Mouse (Mus musculus) heart, embryonic 12.5 days (tissue): ENCODE data around the gene Ccdc71. TPM values are rescaled to one million over a fixed set of nuclear protein-coding genes. Genes with fewer than 3 reads are reported as not detected.

Experiments
- ATAC-seq: fragments of 200-750 bp; cut with Nextera tagmentation; 2 replicates; pipeline ENCODE4 v1.8.0; 2017; ENCODE audit warnings: moderate TSS enrichment, moderate library complexity; ENCODE audit not compliant: insufficient number of reproducible peaks, low FRiP score
- H3K27ac ChIP-seq: fragments of 300-500 bp; sonication (generic); 2 replicates; pipeline ENCODE4 v1.5.1; 2016; ENCODE audit warnings: mild to moderate bottlenecking, moderate library complexity; ENCODE audit not compliant: poor library complexity, severe bottlenecking
- H3K27me3 ChIP-seq: fragments of 300-500 bp; sonication (generic); replicated peaks from 2 replicates; pipeline ENCODE4 v1.6.1; 2016; ENCODE audit warnings: mild to moderate bottlenecking, moderate library complexity
- H3K36me3 ChIP-seq: fragments of 300-500 bp; sonication (generic); 2 replicates; pipeline ENCODE4 v1.6.1; 2016; ENCODE audit warnings: mild to moderate bottlenecking, moderate library complexity
- H3K4me1 ChIP-seq: fragments of 300-500 bp; sonication (generic); replicated peaks from 2 replicates; pipeline ENCODE4 v1.6.1; 2016; ENCODE audit warnings: mild to moderate bottlenecking
- H3K4me2 ChIP-seq: fragments of 300-500 bp; sonication (generic); 2 replicates; pipeline ENCODE4 v1.6.1; 2016; ENCODE audit warnings: mild to moderate bottlenecking, moderate library complexity
- H3K4me3 ChIP-seq: fragments of 300-500 bp; sonication (generic); 2 replicates; pipeline ENCODE4 v1.5.1; 2016; ENCODE audit warnings: mild to moderate bottlenecking
- H3K9ac ChIP-seq: fragments of 300-500 bp; sonication (generic); 2 replicates; pipeline ENCODE4 v1.6.1; 2016; ENCODE audit warnings: mild to moderate bottlenecking, moderate library complexity
- H3K9me3 ChIP-seq: fragments of 300-500 bp; sonication (generic); replicated peaks from 2 replicates; pipeline ENCODE4 v1.6.1; 2016; ENCODE audit warnings: mild to moderate bottlenecking, moderate library complexity
- WGBS: fragments of 180-500 bp; shearing (Covaris S2); methylation state at CpG from one replicate; pipeline ENCODE4 v1.1.7; 2016; 5-methylcytosine and 5-hydroxymethylcytosine counted together
- polyA plus RNA-seq: library from polyadenylated mRNA; unstranded; fragments of >200 nt; fragmentation: Nextera tagmentation; extraction: Ambion mirVana; gene quantifications from 2 replicates; pipeline ENCODE4 v1.2.1, GENCODE M21; 2016

Gene Ccdc71
- polyA plus RNA-seq, 1 experiment from 2014 or later: 39.1 TPM

- ATAC-seq: no peak
These were observed 398 bp upstream of the Ccdc71 start for GRCm38 (mm10) chr9:108459939-108460318.

GRCm38 (mm10) chr9:108461181-108461631 is 879 bp downstream of the Ccdc71 start, which contains the start of gene Klhdc8b:
Klhdc8b (minus strand) TSS chr9:108461581.
- Histone ChIP-seq H3K9ac (peak within 1 kb of the TSS; percentile 84), H3K36me3 (peaks cover 39% of the 10 kb centered on the region), H3K4me2 (peak within 1 kb of the TSS; percentile 96), H3K9me3 (no peaks in the 10 kb centered on the region), H3K27me3 (no peaks in the 10 kb centered on the region; the same call in 1 of the 2 replicates), H3K4me3 (peak within 1 kb of the TSS; percentile 80), H3K4me1 (peaks cover 15% of the 10 kb centered on the region), H3K27ac (peak within 1 kb of the TSS; percentile 82)
- ATAC-seq: no peak
- WGBS: 21% methylated on average over 11 of the region's 11 CpGs

More at GRCm38 (mm10) chr9:108459939-108460318, 398 bp upstream of the Ccdc71 start:
- Histone ChIP-seq H3K9ac (no peak overlapping the region), H3K27ac (peak overlapping the region; percentile 82), H3K27me3 (no peaks in the 10 kb centered on the region; the same call in 1 of the 2 replicates), H3K4me1 (peaks cover 15% of the 10 kb centered on the region), H3K4me2 (peak overlapping the region; percentile 96), H3K9me3 (no peaks in the 10 kb centered on the region), H3K4me3 (peak overlapping the region; percentile 80), H3K36me3 (peaks cover 26% of the 10 kb centered on the region)
- WGBS: 86% methylated on average over 1 of the region's 1 CpGs

GRCm38 (mm10) chr9:108461675-108462074 is 1.3 kb downstream of the Ccdc71 start:
- H3K9ac ChIP-seq: peak overlapping the region; percentile 84
- peaks cover 41% of the 10 kb centered on the region for H3K36me3 ChIP-seq
- H3K4me3 ChIP-seq: peak overlapping the region; percentile 80
- no peaks in the 10 kb centered on the region for H3K9me3 ChIP-seq
- 86% methylated on average over 5 of the region's 5 CpGs for WGBS
- H3K27ac ChIP-seq: no peak overlapping the region
- ATAC-seq: no peak
- peaks cover 15% of the 10 kb centered on the region for H3K4me1 ChIP-seq
- H3K4me2 ChIP-seq: peak overlapping the region; percentile 96
- no peaks in the 10 kb centered on the region; the same call in 1 of the 2 replicates for H3K27me3 ChIP-seq

- peak overlapping the region; percentile 96 for H3K4me2 ChIP-seq
- 78% methylated on average over 10 of the region's 10 CpGs for WGBS
- peaks cover 42% of the 10 kb centered on the region for H3K36me3 ChIP-seq
- H3K4me1 ChIP-seq: peaks cover 15% of the 10 kb centered on the region
- H3K9me3 ChIP-seq: no peaks in the 10 kb centered on the region
- no peak overlapping the region for H3K27ac ChIP-seq
- no peaks in the 10 kb centered on the region; the same call in 1 of the 2 replicates for H3K27me3 ChIP-seq
- peak overlapping the region; percentile 27 for H3K9ac ChIP-seq
- no peak overlapping the region for H3K4me3 ChIP-seq
- ATAC-seq: no peak
These were observed 1.9 kb downstream of the Ccdc71 start for GRCm38 (mm10) chr9:108462192-108462591.

- H3K9me3 ChIP-seq: no peaks in the 10 kb centered on the region
- H3K4me1 ChIP-seq: peaks cover 15% of the 10 kb centered on the region
- 96% methylated on average over 9 of the region's 9 CpGs for WGBS
- H3K36me3 ChIP-seq: peaks cover 50% of the 10 kb centered on the region
- no peak overlapping the region for H3K4me2 ChIP-seq
- no peak overlapping the region for H3K27ac ChIP-seq
- no peak overlapping the region for H3K9ac ChIP-seq
- H3K4me3 ChIP-seq: no peak overlapping the region
- H3K27me3 ChIP-seq: no peaks in the 10 kb centered on the region; the same call in 1 of the 2 replicates
- no peak for ATAC-seq
These were observed 3.4 kb downstream of the Ccdc71 start for GRCm38 (mm10) chr9:108463713-108464112.

GRCm38 (mm10) chr9:108466219-108466618 is 5.9 kb downstream of the Ccdc71 start:
- peaks cover 50% of the 10 kb centered on the region for H3K36me3 ChIP-seq
- no peak overlapping the region for H3K4me3 ChIP-seq
- peaks cover 13% of the 10 kb centered on the region for H3K4me1 ChIP-seq
- no peak overlapping the region for H3K9ac ChIP-seq
- H3K27me3 ChIP-seq: no peaks in the 10 kb centered on the region
- ATAC-seq: no peak
- WGBS: 95% methylated on average over 2 of the region's 2 CpGs
- no peak overlapping the region for H3K4me2 ChIP-seq
- no peak overlapping the region for H3K27ac ChIP-seq
- no peaks in the 10 kb centered on the region for H3K9me3 ChIP-seq

- no peak overlapping the region for H3K27ac ChIP-seq
- no peak for ATAC-seq
- H3K36me3 ChIP-seq: peaks cover 29% of the 10 kb centered on the region
- no peaks in the 10 kb centered on the region for H3K4me1 ChIP-seq
- no peak overlapping the region for H3K4me2 ChIP-seq
- no peak overlapping the region for H3K4me3 ChIP-seq
- H3K27me3 ChIP-seq: no peaks in the 10 kb centered on the region
- H3K9me3 ChIP-seq: no peaks in the 10 kb centered on the region
- H3K9ac ChIP-seq: no peak overlapping the region
- 70% methylated on average over 5 of the region's 5 CpGs for WGBS
These were observed 9.1 kb downstream of the Ccdc71 start for GRCm38 (mm10) chr9:108469430-108469829.

GRCm38 (mm10) chr9:108469845-108470244 is 9.5 kb downstream of the Ccdc71 start:
- H3K27ac ChIP-seq: no peak overlapping the region
- H3K4me3 ChIP-seq: no peak overlapping the region
- H3K36me3 ChIP-seq: peaks cover 25% of the 10 kb centered on the region
- 54% methylated on average over 4 of the region's 4 CpGs for WGBS
- no peaks in the 10 kb centered on the region for H3K27me3 ChIP-seq
- no peaks in the 10 kb centered on the region for H3K4me1 ChIP-seq
- no peak for ATAC-seq
- H3K9ac ChIP-seq: no peak overlapping the region
- no peak overlapping the region for H3K4me2 ChIP-seq
- H3K9me3 ChIP-seq: no peaks in the 10 kb centered on the region

- Histone ChIP-seq H3K4me2 (no peak overlapping the region), H3K27me3 (no peaks in the 10 kb centered on the region), H3K4me3 (no peak overlapping the region), H3K9ac (no peak overlapping the region), H3K4me1 (peaks cover 5% of the 10 kb centered on the region; the same call in 1 of the 2 replicates), H3K9me3 (no peaks in the 10 kb centered on the region), H3K36me3 (no peaks in the 10 kb centered on the region), H3K27ac (no peak overlapping the region)
- ATAC-seq: no peak
- 60% methylated on average over 1 of the region's 1 CpGs for WGBS
These were observed 14.2 kb downstream of the Ccdc71 start for GRCm38 (mm10) chr9:108474528-108474927.

- Histone ChIP-seq H3K27me3 (no peaks in the 10 kb centered on the region), H3K4me3 (peak overlapping the region; percentile 55), H3K9me3 (no peaks in the 10 kb centered on the region), H3K9ac (peak overlapping the region; percentile 66), H3K4me2 (peak overlapping the region; percentile 90), H3K4me1 (peaks cover 27% of the 10 kb centered on the region), H3K36me3 (peaks cover 24% of the 10 kb centered on the region), H3K27ac (peak overlapping the region; percentile 86)
- ATAC-seq: peak; percentile 63
- WGBS: 1% methylated on average over 20 of the region's 20 CpGs
These were observed 18.4 kb downstream of the Ccdc71 start for GRCm38 (mm10) chr9:108478638-108479156.

GRCm38 (mm10) chr9:108479241-108479640 is 18.9 kb downstream of the Ccdc71 start:
- H3K36me3 ChIP-seq: peaks cover 29% of the 10 kb centered on the region
- H3K27ac ChIP-seq: no peak overlapping the region
- ATAC-seq: no peak
- H3K9me3 ChIP-seq: no peaks in the 10 kb centered on the region
- no peak overlapping the region for H3K9ac ChIP-seq
- no peaks in the 10 kb centered on the region for H3K27me3 ChIP-seq
- peaks cover 27% of the 10 kb centered on the region for H3K4me1 ChIP-seq
- peak overlapping the region; percentile 90 for H3K4me2 ChIP-seq
- WGBS: 37% methylated on average over 11 of the region's 11 CpGs
- H3K4me3 ChIP-seq: no peak overlapping the region
